20 mouse cellular contexts compared by ENCODE assay signal in genomic region chr11:4690353-4690752, GRCm38 (mm10). TPM values are rescaled to one million over a fixed set of nuclear protein-coding genes. Genes with fewer than 3 reads are reported as not detected.
A peak's percentile ranks its signal among the peaks of the same experiment; 100 is the strongest.
DNase-seq lines count a peak whose midpoint lies in the region; ATAC-seq and TF ChIP-seq lines count a peak whose summit lies in the region.
"Had no signal": no experiment of that assay in that cellular context is flagged by ENCODE, and none has a peak within 500 bp of the region (broad histone marks: within the 10 kb centered on the region; RNA-seq: fewer than 3 reads in every experiment).

No protein-coding gene starts in this region.

- TF ChIP-seq CTCF in E14TG2a.4 (conservative IDR thresholded peaks at IDR 0.05; ENCODE audit: low read length) (no peak), ES-Bruce4 (IDR thresholded peaks at IDR 0.05; ENCODE audit: low read depth, low read length) (no peak)
- no peak for TF ChIP-seq CTCF in stomach, postnatal 0 days (IDR thresholded peaks at IDR 0.05; ENCODE audit: low read depth)

- peak; percentile 13 for TF ChIP-seq POLR2A in ES-Bruce4 (IDR thresholded peaks at IDR 0.05; ENCODE audit: insufficient read depth, low read length)

- in situ Hi-C loops in ES-E14 (cut with MboI; ENCODE audit: low sequenced_read_pairs in 2 of 2, unreplicated experiment in 2 of 2), result no loop called here

- no peaks in the 10 kb centered on the region for H3K27me3 ChIP-seq in E14TG2a.4 (ENCODE audit: insufficient read depth, low read length)
- no peaks in the 10 kb centered on the region for H3K27me3 ChIP-seq in ES-Bruce4 (ENCODE audit: control insufficient read depth, insufficient read depth, low read length, poor library complexity, severe bottlenecking)
- no peaks in the 10 kb centered on the region for H3K27me3 ChIP-seq in stomach, postnatal 0 days (ENCODE audit: control insufficient read depth, insufficient read depth, low read length)
- H3K27me3 ChIP-seq in forebrain, embryonic 12.5 days, result no peaks in the 10 kb centered on the region
- H3K27me3 ChIP-seq: embryonic facial prominence, embryonic 12.5 days had no signal

- H3K4me1 ChIP-seq in E14TG2a.4 (replicated peaks; ENCODE audit: low read depth, low read length) (peaks cover 48% of the 10 kb centered on the region), ES-Bruce4 (ENCODE audit: control insufficient read depth, insufficient read depth, low read length) (no peaks in the 10 kb centered on the region), ES-E14 (ENCODE audit: control insufficient read depth in 2 of 2, insufficient read depth in 2 of 2, low read length in 2 of 2, poor library complexity in 1 of 2) (peaks cover 2 to 13% of the 10 kb centered on the region in 2 experiments; a peak in 3 of 4 replicates)
- H3K4me1 ChIP-seq in stomach, postnatal 0 days (replicated peaks; ENCODE audit: control insufficient read depth, insufficient read depth), result no peaks in the 10 kb centered on the region
- no peaks in the 10 kb centered on the region for H3K4me1 ChIP-seq in forebrain, embryonic 12.5 days
- H3K4me1 ChIP-seq: embryonic facial prominence, embryonic 10.5 days; embryonic facial prominence, embryonic 12.5 days had no signal

- peak overlapping the region; percentile 58 for H3K27ac ChIP-seq in ES-Bruce4 (ENCODE audit: insufficient read depth, low read length)
- peak overlapping the region; percentile 59; the same call in 1 of the 2 replicates for H3K27ac ChIP-seq in ES-E14 (ENCODE audit: insufficient read depth, low read depth, low read length, poor library complexity, severe bottlenecking)
- H3K27ac ChIP-seq in stomach, postnatal 0 days (replicated peaks), result no peak overlapping the region
- no peak overlapping the region for H3K27ac ChIP-seq in forebrain, embryonic 12.5 days
- H3K27ac ChIP-seq: embryonic facial prominence, embryonic 10.5 days; embryonic facial prominence, embryonic 12.5 days had no signal

- H3K4me2 ChIP-seq in stomach, postnatal 0 days (replicated peaks; ENCODE audit: low read depth), result no peak overlapping the region
- no peak overlapping the region for H3K4me2 ChIP-seq in forebrain, embryonic 12.5 days
- H3K4me2 ChIP-seq: embryonic facial prominence, embryonic 12.5 days had no signal

- DNase-seq in ES-E14 (ENCODE audit: low read depth, low spot score) (peak; percentile 63), WW6 (ENCODE audit: low read depth, low spot score) (peak; percentile 62)
- no peak for DNase-seq in stomach, postnatal 0 days (ENCODE audit: low spot score)
- DNase-seq in testis, postnatal 14 days (ENCODE audit: low spot score), result no peak
- DNase-seq: adrenal gland, adult 8-10 months; adrenal gland, postnatal 14 days; adrenal gland, postnatal 36 days; cerebellum, adult 11-12 months; cerebellum, adult 2 months; cerebellum, adult 9-10 months; cerebellum, postnatal 25 days had no signal

- H3K4me3 ChIP-seq in E14TG2a.4 (replicated peaks; ENCODE audit: low read length) (peak overlapping the region; percentile 37), ES-Bruce4 (ENCODE audit: low read depth, low read length) (no peak overlapping the region), ES-E14 (ENCODE audit: insufficient read depth in 1 of 2, low read depth in 1 of 2, low read length in 2 of 2, poor library complexity in 1 of 2, severe bottlenecking in 1 of 2) (no peak overlapping the region)
- no peak overlapping the region for H3K4me3 ChIP-seq in stomach, postnatal 0 days (ENCODE audit: low read depth, low read length)
- no peak overlapping the region for H3K4me3 ChIP-seq in forebrain, embryonic 12.5 days (replicated peaks)
- H3K4me3 ChIP-seq: embryonic facial prominence, embryonic 10.5 days; embryonic facial prominence, embryonic 12.5 days had no signal

- no peak for ATAC-seq in frontal cortex, adult (ENCODE audit: low TSS enrichment)
- ATAC-seq in stomach, postnatal 0 days (ENCODE audit: low FRiP score, low TSS enrichment), result no peak
- ATAC-seq in forebrain, embryonic 12.5 days (ENCODE audit: low FRiP score), result no peak
- ATAC-seq: activated CD4-positive, CD25-positive, alpha-beta regulatory T cell, adult 4 months; forebrain, embryonic 14.5 days; forebrain, embryonic 16.5 days had no signal

- H3K9me3 ChIP-seq in E14TG2a.4 (ENCODE audit: low read length) (0 out of 2 replicates have a peak, but pooled peaks cover 5% of the 10 kb centered on the region), ES-Bruce4 (replicated peaks; ENCODE audit: control insufficient read depth, insufficient read depth, low read length, poor library complexity, severe bottlenecking) (no peaks in the 10 kb centered on the region), ES-E14 (ENCODE audit: control insufficient read depth, insufficient read depth, low read depth, low read length) (no peaks in the 10 kb centered on the region)
- no peaks in the 10 kb centered on the region for H3K9me3 ChIP-seq in stomach, postnatal 0 days (ENCODE audit: control insufficient read depth, low read length)
- no peaks in the 10 kb centered on the region for H3K9me3 ChIP-seq in forebrain, embryonic 12.5 days
- H3K9me3 ChIP-seq: embryonic facial prominence, embryonic 10.5 days; embryonic facial prominence, embryonic 12.5 days had no signal

- WGBS in stomach, postnatal 0 days, result 79% methylated on average over 7 of the region's 7 CpGs
- WGBS in forebrain, embryonic 12.5 days, result 82% methylated on average over 7 of the region's 7 CpGs

- H3K36me3 ChIP-seq in E14TG2a.4 (ENCODE audit: insufficient read depth, low read length) (no peaks in the 10 kb centered on the region), ES-Bruce4 (ENCODE audit: control insufficient read depth, insufficient read depth, low read length, poor library complexity, severe bottlenecking) (no peaks in the 10 kb centered on the region), ES-E14 (ENCODE audit: control insufficient read depth, insufficient read depth, low read length, poor library complexity, severe bottlenecking) (no peaks in the 10 kb centered on the region)
- no peaks in the 10 kb centered on the region for H3K36me3 ChIP-seq in stomach, postnatal 0 days (ENCODE audit: control insufficient read depth, insufficient read depth, low read length)
- H3K36me3 ChIP-seq in forebrain, embryonic 12.5 days (replicated peaks), result no peaks in the 10 kb centered on the region
- H3K36me3 ChIP-seq: embryonic facial prominence, embryonic 10.5 days; embryonic facial prominence, embryonic 12.5 days had no signal

- peak overlapping the region; percentile 20; the same call in 1 of the 2 replicates for H3K9ac ChIP-seq in ES-Bruce4 (ENCODE audit: low read depth, poor library complexity, severe bottlenecking)
- H3K9ac ChIP-seq in ES-E14 (ENCODE audit: insufficient read depth, low read depth, low read length, poor library complexity, severe bottlenecking), result no peak overlapping the region
- no peak overlapping the region for H3K9ac ChIP-seq in stomach, postnatal 0 days (ENCODE audit: low read length)
- no peak overlapping the region for H3K9ac ChIP-seq in forebrain, embryonic 12.5 days
- H3K9ac ChIP-seq: embryonic facial prominence, embryonic 12.5 days had no signal

- no peak for TF ChIP-seq EP300 in ES-Bruce4 (IDR thresholded peaks at IDR 0.05; ENCODE audit: insufficient read depth, low read depth, low read length)
- no peak for TF ChIP-seq EP300 in stomach, postnatal 0 days (optimal IDR thresholded peaks at IDR 0.05)

TF ChIP-seq in ES-E14, 5 proteins besides CTCF, POLR2A, EP300 and RAD21:
- TF ChIP-seq ZNF384 (IDR thresholded peaks at IDR 0.05; ENCODE audit: low read depth, low read length), result no peak
- TF ChIP-seq CHD2 (IDR thresholded peaks at IDR 0.05; ENCODE audit: low read depth, low read length), result 0 out of 2 replicates have a peak, but pooled peaks have one; percentile 39
- TF ChIP-seq MAFK (IDR thresholded peaks at IDR 0.05; ENCODE audit: insufficient read depth, low read depth, low read length), result no peak
- TF ChIP-seq HCFC1 (IDR thresholded peaks at IDR 0.05; ENCODE audit: borderline replicate concordance, insufficient read depth, low read length), result no peak
- no peak for TF ChIP-seq ZC3H11A (IDR thresholded peaks at IDR 0.05; ENCODE audit: borderline replicate concordance, low read depth, low read length)

RNA-seq across cellular contexts. Expression of gene Uqcr10, which starts 13.8 kb away (rescaled TPM):
- polyA plus RNA-seq in ES-Bruce4 (2011; ENCODE audit: insufficient read depth, insufficient read length, low read depth, missing spikeins), result 245 and 325 TPM in 2 replicates
- total RNA-seq in ES-E14 (2012; rRNA removed), result 963 and 1,094 TPM in 2 replicates
- polyA plus RNA-seq in stomach, postnatal 0 days (2015; fragmentation: Nextera tagmentation; extraction: Ambion mirVana), result 1,477 and 1,517 TPM in 2 replicates
- polyA plus RNA-seq in forebrain, embryonic 12.5 days (2016; fragmentation: Nextera tagmentation; extraction: Ambion mirVana), result 510 and 566 TPM in 2 replicates

RNA-seq across cellular contexts. Expression of gene Zmat5, which starts 14.1 kb away (rescaled TPM):
- polyA plus RNA-seq in ES-Bruce4 (2011; ENCODE audit: insufficient read depth, insufficient read length, low read depth, missing spikeins), result 15.3 and 19.3 TPM in 2 replicates
- total RNA-seq in ES-E14 (2012; rRNA removed), result 22.4 and 32.3 TPM in 2 replicates
- 57.4 and 63.5 TPM in 2 replicates for polyA plus RNA-seq in stomach, postnatal 0 days (2015; fragmentation: Nextera tagmentation; extraction: Ambion mirVana)
- 74.0 and 75.0 TPM in 2 replicates for polyA plus RNA-seq in forebrain, embryonic 12.5 days (2016; fragmentation: Nextera tagmentation; extraction: Ambion mirVana)

RNA-seq across cellular contexts. Expression of gene Ascc2, which starts 52.8 kb away (rescaled TPM):
- 33.4 and 35.7 TPM in 2 replicates for polyA plus RNA-seq in ES-Bruce4 (2011; ENCODE audit: insufficient read depth, insufficient read length, low read depth, missing spikeins)
- total RNA-seq in ES-E14 (2012; rRNA removed), result 18.9 and 23.8 TPM in 2 replicates
- 20.2 and 21.4 TPM in 2 replicates for polyA plus RNA-seq in stomach, postnatal 0 days (2015; fragmentation: Nextera tagmentation; extraction: Ambion mirVana)
- 32.6 TPM in 2 replicates for polyA plus RNA-seq in forebrain, embryonic 12.5 days (2016; fragmentation: Nextera tagmentation; extraction: Ambion mirVana)

RNA-seq across cellular contexts. Expression of gene Cabp7, which starts 56.2 kb away (rescaled TPM):
- polyA plus RNA-seq in ES-Bruce4 (2011; ENCODE audit: insufficient read depth, insufficient read length, low read depth, missing spikeins), result 3.1 and 3.5 TPM in 2 replicates
- total RNA-seq in ES-E14 (2012; rRNA removed), result 1.9 and 4.5 TPM in 2 replicates
- polyA plus RNA-seq in stomach, postnatal 0 days (2015; fragmentation: Nextera tagmentation; extraction: Ambion mirVana), result 0.12 and 0.13 TPM in 2 replicates
- polyA plus RNA-seq in forebrain, embryonic 12.5 days (2016; fragmentation: Nextera tagmentation; extraction: Ambion mirVana), result 0.62 and 0.64 TPM in 2 replicates

Comparison
In these comparisons a context has a peak if more than half of its experiments do, and no peak if none do; other contexts are left out.
1. H3K27ac ChIP-seq: peak in ES-Bruce4 (single experiment) and ES-E14 (single experiment); none in stomach, postnatal 0 days (single experiment) and forebrain, embryonic 12.5 days (single experiment).
2. DNase-seq: peak in ES-E14 (single experiment) and WW6 (single experiment); none in stomach, postnatal 0 days (single experiment) and testis, postnatal 14 days (single experiment).